Mouse (Mus musculus) lung, postnatal 4 days (tissue): Measurements from ENCODE around the gene Gimap9.
A peak's percentile ranks its signal among the peaks of the same experiment; 100 is the strongest.
"Not testable (repeated sequence)": the region's sequence is repeated elsewhere in the genome, so short reads cannot be mapped to it uniquely, and the experiment has no call there.

Source experiments
- DNase-seq, 2 experiments: peaks; one replicate each; pipeline ENCODE4 v3.0.0; 2021

Gimap9 gene

GRCm38 (mm10) chr6:48665471-48665870 lies 10.5 kb upstream of the Gimap9 start:
- no peak for DNase-seq

- no peak for DNase-seq
These were observed 9.8 kb upstream of the Gimap9 start for GRCm38 (mm10) chr6:48666159-48666586.

- DNase-seq = no peak
These were observed 7.9 kb upstream of the Gimap9 start for GRCm38 (mm10) chr6:48668022-48668421.

- no peak for DNase-seq
These were observed 6.4 kb upstream of the Gimap9 start for GRCm38 (mm10) chr6:48669446-48669969.

- DNase-seq = no peak
These were observed 1.5 kb upstream of the Gimap9 start for GRCm38 (mm10) chr6:48674291-48675058.

- no peak for DNase-seq
These were observed 464 bp upstream of the Gimap9 start for GRCm38 (mm10) chr6:48675400-48675930.

- no peak for DNase-seq
These were observed 1.0 kb downstream of the Gimap9 start for GRCm38 (mm10) chr6:48676860-48677415.

GRCm38 (mm10) chr6:48677492-48678345 lies 1.8 kb downstream of the Gimap9 start:
- DNase-seq = no peak

GRCm38 (mm10) chr6:48678391-48678790 lies 2.5 kb downstream of the Gimap9 start:
- no peak for DNase-seq

GRCm38 (mm10) chr6:48679701-48680100 lies 3.8 kb downstream of the Gimap9 start:
- DNase-seq = no peak

- no peak for DNase-seq
These were observed 4.5 kb downstream of the Gimap9 start for GRCm38 (mm10) chr6:48680421-48680820.

GRCm38 (mm10) chr6:48681472-48682090 lies 5.7 kb downstream of the Gimap9 start:
- no peak for DNase-seq

- no peak for DNase-seq
These were observed 6.3 kb downstream of the Gimap9 start for GRCm38 (mm10) chr6:48682271-48682670.

GRCm38 (mm10) chr6:48683263-48683821 lies 7.4 kb downstream of the Gimap9 start:
- DNase-seq = not testable (repeated sequence)

GRCm38 (mm10) chr6:48684319-48684718 lies 8.4 kb downstream of the Gimap9 start, which contains the start of gene Gimap4:
TSS of gene Gimap4 (plus strand) at chr6:48684549.
- DNase-seq = no peak

GRCm38 (mm10) chr6:48684806-48685205 lies 8.9 kb downstream of the Gimap9 start:
- DNase-seq = peak in 1 of 2 experiments; percentile 51

- DNase-seq = no peak
These were observed 9.3 kb downstream of the Gimap9 start for GRCm38 (mm10) chr6:48685251-48685650.

- no peak for DNase-seq
These were observed 10.1 kb downstream of the Gimap9 start for GRCm38 (mm10) chr6:48685694-48686665.

GRCm38 (mm10) chr6:48687077-48687476 lies 11.1 kb downstream of the Gimap9 start:
- no peak for DNase-seq

GRCm38 (mm10) chr6:48689320-48689719 lies 13.4 kb downstream of the Gimap9 start:
- DNase-seq = no peak

- DNase-seq = no peak
These were observed 17.0 kb downstream of the Gimap9 start for GRCm38 (mm10) chr6:48692962-48693361.
